Mouse (Mus musculus): ENCODE measurements around the gene Lrrc4c. TPM values are rescaled to one million over a fixed set of nuclear protein-coding genes. Genes with fewer than 3 reads are reported as not detected.

Lrrc4c gene
- polyA plus RNA-seq, 1 experiment = 45.7 TPM

- DNase-seq (ENCODE audit: extremely low spot score in 1 of 2, low spot score in 1 of 2) = peak; percentile 39 to 54
Measured at GRCm38 (mm10) chr2:96508991-96509390, 191.0 kb downstream of the Lrrc4c start.

- no peak for DNase-seq (ENCODE audit: extremely low spot score in 1 of 2, low spot score in 1 of 2)
Measured at GRCm38 (mm10) chr2:96537469-96537868, 219.5 kb downstream of the Lrrc4c start.

GRCm38 (mm10) chr2:96547171-96547570 is 229.2 kb downstream of the Lrrc4c start:
- peak in 1 of 2 experiments; percentile 8 for DNase-seq (ENCODE audit: extremely low spot score in 1 of 2, low spot score in 1 of 2)

- DNase-seq (ENCODE audit: extremely low spot score in 1 of 2, low spot score in 1 of 2) = no peak
Measured at GRCm38 (mm10) chr2:96573755-96574154, 255.8 kb downstream of the Lrrc4c start.

GRCm38 (mm10) chr2:96577701-96578100 is 259.7 kb downstream of the Lrrc4c start:
- DNase-seq (ENCODE audit: extremely low spot score in 1 of 2, low spot score in 1 of 2) = no peak

GRCm38 (mm10) chr2:96580136-96580733 is 262.3 kb downstream of the Lrrc4c start:
- no peak for DNase-seq (ENCODE audit: extremely low spot score in 1 of 2, low spot score in 1 of 2)

GRCm38 (mm10) chr2:96585665-96586064 is 267.7 kb downstream of the Lrrc4c start:
- peak; percentile 76 to 93 for DNase-seq (ENCODE audit: extremely low spot score in 1 of 2, low spot score in 1 of 2)

GRCm38 (mm10) chr2:96604801-96605200 is 286.8 kb downstream of the Lrrc4c start:
- no peak for DNase-seq (ENCODE audit: extremely low spot score in 1 of 2, low spot score in 1 of 2)

GRCm38 (mm10) chr2:96614121-96614520 is 296.2 kb downstream of the Lrrc4c start:
- no peak for DNase-seq (ENCODE audit: extremely low spot score in 1 of 2, low spot score in 1 of 2)

- peak; percentile 40 to 73 for DNase-seq (ENCODE audit: extremely low spot score in 1 of 2, low spot score in 1 of 2)
Measured at GRCm38 (mm10) chr2:96618691-96619205, 300.8 kb downstream of the Lrrc4c start.

- no peak for DNase-seq (ENCODE audit: extremely low spot score in 1 of 2, low spot score in 1 of 2)
Measured at GRCm38 (mm10) chr2:96667113-96667512, 349.1 kb downstream of the Lrrc4c start.

- DNase-seq (ENCODE audit: extremely low spot score in 1 of 2, low spot score in 1 of 2) = no peak
Measured at GRCm38 (mm10) chr2:96681806-96682205, 363.8 kb downstream of the Lrrc4c start.

GRCm38 (mm10) chr2:96685328-96685727 is 367.4 kb downstream of the Lrrc4c start:
- DNase-seq (ENCODE audit: extremely low spot score in 1 of 2, low spot score in 1 of 2) = no peak

- DNase-seq (ENCODE audit: extremely low spot score in 1 of 2, low spot score in 1 of 2) = no peak
Measured at GRCm38 (mm10) chr2:96705004-96705403, 387.0 kb downstream of the Lrrc4c start.

- DNase-seq (ENCODE audit: extremely low spot score in 1 of 2, low spot score in 1 of 2) = peak in 1 of 2 experiments; percentile 53
Measured at GRCm38 (mm10) chr2:96707772-96708350, 389.9 kb downstream of the Lrrc4c start.

- DNase-seq (ENCODE audit: extremely low spot score in 1 of 2, low spot score in 1 of 2) = peak; percentile 35 to 50
Measured at GRCm38 (mm10) chr2:96714561-96714960, 396.6 kb downstream of the Lrrc4c start.

GRCm38 (mm10) chr2:96717353-96717752 is 399.4 kb downstream of the Lrrc4c start:
- DNase-seq (ENCODE audit: extremely low spot score in 1 of 2, low spot score in 1 of 2) = peak; percentile 24 to 79

GRCm38 (mm10) chr2:96723395-96723794 is 405.4 kb downstream of the Lrrc4c start:
- no peak for DNase-seq (ENCODE audit: extremely low spot score in 1 of 2, low spot score in 1 of 2)

GRCm38 (mm10) chr2:96736081-96736480 is 418.1 kb downstream of the Lrrc4c start:
- DNase-seq (ENCODE audit: extremely low spot score in 1 of 2, low spot score in 1 of 2) = no peak

- no peak for DNase-seq (ENCODE audit: extremely low spot score in 1 of 2, low spot score in 1 of 2)
Measured at GRCm38 (mm10) chr2:96755066-96755465, 437.1 kb downstream of the Lrrc4c start.

GRCm38 (mm10) chr2:96757701-96758100 is 439.7 kb downstream of the Lrrc4c start:
- peak in 1 of 2 experiments; percentile 17 for DNase-seq (ENCODE audit: extremely low spot score in 1 of 2, low spot score in 1 of 2)

GRCm38 (mm10) chr2:96763538-96763937 is 445.6 kb downstream of the Lrrc4c start:
- peak in 1 of 2 experiments; percentile 59 for DNase-seq (ENCODE audit: extremely low spot score in 1 of 2, low spot score in 1 of 2)

Data from frontal cortex, adult 2 months (tissue).